Mouse (Mus musculus) erythroblast, embryonic 14.5 days (primary cell): ENCODE results near the gene Flnb.

ENCODE experiments used
- GATA1 ChIP-seq: IDR thresholded peaks from 2 replicates; pipeline ENCODE4 v1.6.1; 2012; ENCODE audit warnings: low read length, inconsistent platforms, mixed read lengths
- TAL1 ChIP-seq: IDR thresholded peaks from 3 replicates; pipeline ENCODE4 v1.6.1; 2012; ENCODE audit warnings: low read length, inconsistent platforms, mixed read lengths

DNA sequence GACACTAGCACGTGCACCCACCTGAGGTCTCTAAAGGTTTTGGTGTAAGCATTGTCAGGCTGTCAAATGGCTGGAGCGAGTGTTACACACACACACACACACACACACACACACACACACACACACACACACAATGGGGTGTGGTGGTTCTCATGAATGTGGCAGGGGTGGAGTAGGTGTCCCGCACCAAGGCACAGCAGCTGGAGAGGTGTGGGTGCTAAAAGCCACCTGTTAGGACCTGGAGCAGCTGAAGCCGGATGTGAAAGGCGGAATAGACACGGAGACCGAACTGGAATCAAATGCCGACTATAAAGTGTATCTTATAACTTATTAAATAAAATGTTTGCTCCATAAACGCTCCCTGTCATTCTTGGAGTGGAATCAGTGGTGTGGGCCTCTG, 133.5 kb downstream of the Flnb start:
- no peak for TF ChIP-seq GATA1
- TF ChIP-seq TAL1: no peak
